Mouse (Mus musculus) spleen, adult 2 months (tissue): ENCODE data around the gene Aldh1a1.

ENCODE experiments used
- CTCF ChIP-seq: fragments of 200-500 bp; IDR thresholded peaks from 2 replicates; pipeline ENCODE4 v1.5.1; 2011; ENCODE audit warnings: mild to moderate bottlenecking, inconsistent platforms; ENCODE audit not compliant: insufficient read depth, insufficient read length, insufficient replicate concordance; ENCODE audit errors: extremely low read depth
- POLR2A ChIP-seq: fragments of 200-500 bp; IDR thresholded peaks from 2 replicates; pipeline ENCODE4 v1.6.1; 2011; ENCODE audit warnings: low read depth, low read length, inconsistent platforms

GRCm38 (mm10) chr19:20566294-20566693 is 73.8 kb downstream of the Aldh1a1 start:
- TF ChIP-seq CTCF, result no peak
- TF ChIP-seq POLR2A, result no peak
